Mouse (Mus musculus): ENCODE measurements around the gene Dync1i2.

Gene Dync1i2

DNA sequence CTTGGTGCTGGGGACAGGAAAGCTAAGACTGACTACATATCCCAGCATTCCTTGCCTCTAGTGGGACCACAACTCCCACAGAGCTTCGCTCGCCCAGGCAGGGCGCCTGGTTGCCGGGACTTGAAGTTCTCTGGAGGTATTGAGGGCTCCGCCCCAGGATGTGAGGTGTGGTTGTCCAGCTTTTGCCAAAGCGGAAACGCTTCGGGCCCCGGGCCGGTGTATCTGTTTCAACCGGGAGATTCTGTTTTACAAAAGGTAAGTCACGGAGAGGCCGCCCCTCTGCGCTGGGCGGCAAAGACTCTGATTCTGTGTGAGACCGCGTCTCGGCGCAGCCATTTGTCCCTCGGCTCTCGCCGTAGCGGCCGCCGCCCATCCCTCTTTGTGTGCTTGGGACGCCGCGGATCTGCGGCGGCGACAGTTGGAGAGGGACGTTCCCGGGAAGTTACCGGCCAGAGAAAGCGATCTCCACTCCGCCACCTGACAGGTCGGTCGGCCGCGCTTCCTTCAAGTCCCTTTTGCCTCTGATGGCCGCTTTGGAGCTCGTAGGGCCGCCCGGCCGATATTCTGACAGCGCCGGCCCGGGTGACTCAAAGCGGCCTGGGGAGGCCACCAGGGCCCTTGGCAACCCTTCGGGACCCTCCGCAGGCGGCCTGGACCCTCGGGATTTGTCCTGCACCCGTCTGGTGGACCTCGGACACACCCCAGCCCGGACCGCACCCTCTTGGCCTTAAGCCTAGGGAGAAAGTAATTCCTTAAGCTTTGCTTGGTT, at the start of gene Dync1i2:
Dync1i2 (plus strand) TSS at position 116 of the 769 bp plus-strand sequence.
- DNase-seq: peak; percentile 94

DNA sequence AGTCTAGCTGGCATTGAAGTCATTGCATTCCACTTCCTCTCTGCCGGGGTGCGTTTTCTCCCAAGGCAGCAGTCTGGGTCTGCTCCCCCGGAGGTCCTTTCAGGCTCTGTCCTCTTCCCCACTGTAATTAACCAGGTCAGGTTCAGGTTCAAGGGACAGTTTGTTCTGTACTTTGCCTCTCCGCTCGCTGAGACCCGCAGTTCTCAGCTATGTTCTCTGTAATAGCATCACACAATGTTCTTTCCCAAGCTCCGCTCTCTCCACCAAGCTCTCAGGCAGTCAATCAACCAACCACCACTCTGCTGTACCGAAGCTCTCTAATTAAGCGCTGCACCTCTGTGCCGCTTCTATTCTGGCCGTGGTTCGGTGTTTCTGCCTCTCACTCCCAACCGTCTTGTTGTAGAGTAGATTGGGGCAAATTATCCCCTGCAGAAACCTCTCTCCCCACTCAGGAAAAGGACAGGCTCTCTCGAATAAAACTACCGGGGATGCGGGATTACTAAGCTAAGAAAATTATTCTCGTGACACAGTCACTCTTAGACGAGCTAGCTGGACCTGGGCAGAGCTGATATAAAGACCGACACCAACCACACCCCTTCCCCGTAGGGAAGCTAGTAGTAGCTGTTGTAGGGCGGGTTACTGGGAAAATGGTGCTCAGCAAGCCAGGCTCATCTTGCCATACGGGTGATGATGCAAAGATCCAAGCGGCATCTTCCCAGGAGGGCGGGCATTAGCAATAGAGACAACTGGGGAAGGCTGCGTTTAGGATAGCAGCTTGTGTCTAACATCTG, 48.5 kb upstream of the Dync1i2 start:
- DNase-seq: peak; percentile 57

DNA sequence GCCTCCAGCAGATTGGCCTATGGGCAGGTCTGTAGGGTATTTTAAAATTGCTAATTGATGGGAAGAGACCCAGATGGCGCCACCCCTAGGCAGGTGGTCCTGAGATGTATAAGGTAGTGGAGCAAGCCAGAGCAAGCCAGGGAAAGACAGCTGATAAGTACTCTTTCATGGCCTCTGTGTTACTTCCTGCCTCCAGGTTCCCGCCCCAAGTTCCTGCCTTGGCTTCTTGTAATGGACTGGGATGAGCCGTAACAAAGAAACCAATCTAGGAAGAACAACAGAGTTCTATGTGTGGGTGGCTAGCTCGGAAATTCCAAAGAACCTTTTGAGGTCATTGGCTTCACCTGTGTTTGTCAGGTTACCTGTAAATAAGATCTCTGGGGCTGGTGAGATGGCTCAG, 44.3 kb upstream of the Dync1i2 start:
- no peak for DNase-seq

DNA sequence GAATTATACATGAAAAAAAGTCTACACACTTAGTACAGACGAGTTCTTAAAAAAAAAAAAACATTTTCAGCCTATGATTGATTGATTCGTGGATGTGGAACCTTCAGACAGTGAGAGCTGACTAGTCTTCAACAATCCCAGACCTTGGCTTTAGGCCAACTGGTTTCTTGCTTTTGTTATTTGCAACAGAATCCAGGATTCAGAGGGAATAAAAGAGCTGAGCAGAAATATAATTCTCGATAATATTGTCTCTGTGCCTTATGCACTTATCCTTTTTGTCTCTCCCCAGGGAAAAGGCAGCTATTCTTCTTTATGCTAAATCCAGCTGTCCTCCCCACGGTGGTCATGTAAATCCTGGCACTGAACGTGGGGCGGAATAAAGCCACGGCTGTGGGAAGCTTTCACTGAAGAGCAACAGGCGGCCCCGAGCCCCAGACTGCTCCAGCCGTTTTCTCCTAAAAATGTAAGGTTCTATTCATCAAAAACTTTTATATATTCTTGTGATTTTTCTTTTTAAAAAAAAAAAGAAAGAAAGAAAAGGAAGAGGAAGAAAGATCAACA, 43.0 kb upstream of the Dync1i2 start:
- DNase-seq: no peak

DNA sequence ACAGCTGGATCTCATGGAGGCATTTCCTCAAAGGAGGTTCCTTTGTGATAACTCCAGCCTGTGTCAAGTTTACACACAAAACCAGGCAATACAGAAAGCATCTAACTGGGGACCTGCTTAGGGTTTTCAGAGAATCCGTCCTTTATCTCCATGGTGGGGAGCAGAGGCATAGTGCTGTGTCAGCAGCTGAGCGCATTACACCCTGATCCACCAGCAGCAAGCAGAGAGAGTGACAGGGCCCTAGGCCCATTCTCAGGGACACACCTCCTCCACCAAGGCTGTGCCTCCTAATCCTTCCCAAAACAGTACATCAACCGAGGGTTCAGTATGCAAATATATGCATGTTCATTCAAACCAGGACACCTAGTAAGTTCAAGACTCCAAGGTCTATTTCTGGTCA, 38.5 kb upstream of the Dync1i2 start:
- no peak for DNase-seq

DNA sequence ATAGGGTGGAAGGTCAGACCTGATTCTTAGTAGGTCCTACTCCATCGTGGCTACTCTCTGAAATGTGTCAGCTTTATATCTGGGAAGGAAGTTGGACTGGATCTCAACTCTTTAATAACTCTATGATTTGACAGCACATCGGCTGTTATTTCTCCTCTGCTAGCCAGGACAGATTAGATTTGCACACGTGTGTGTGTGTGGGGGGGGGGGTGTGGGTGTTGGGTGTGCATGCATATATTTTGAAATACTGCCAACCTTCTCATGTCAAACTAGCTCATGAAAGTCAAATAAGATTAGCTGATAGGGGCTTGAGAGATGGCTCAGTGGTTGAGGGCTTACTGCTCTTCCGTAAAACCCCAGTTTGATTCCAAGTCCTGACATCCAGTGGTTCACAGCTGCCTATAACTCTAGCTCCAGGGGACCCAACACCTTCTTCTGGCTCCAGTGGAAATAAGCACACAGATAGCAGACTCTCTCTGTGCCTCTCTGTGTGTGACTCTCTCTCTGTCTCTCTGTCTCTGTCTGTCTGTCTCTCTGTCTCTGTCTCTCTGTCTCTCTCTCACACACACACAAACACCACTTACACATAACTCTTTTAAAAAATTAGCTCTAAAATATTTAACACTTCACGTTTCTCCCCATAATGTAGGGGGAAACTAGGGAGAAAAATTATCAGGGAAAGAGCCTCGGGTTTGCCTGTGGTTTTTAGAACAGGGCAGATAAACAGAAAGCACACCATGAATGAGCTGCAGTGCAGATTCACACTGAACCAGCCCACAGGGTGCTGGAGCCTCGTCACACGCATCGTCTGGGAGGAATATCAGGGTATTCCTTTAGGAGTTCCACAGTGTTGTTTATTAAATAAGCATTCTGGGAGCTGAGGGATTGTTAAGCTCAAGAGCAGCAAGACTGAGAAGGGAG, 34.9 kb upstream of the Dync1i2 start:
- DNase-seq: no peak

DNA sequence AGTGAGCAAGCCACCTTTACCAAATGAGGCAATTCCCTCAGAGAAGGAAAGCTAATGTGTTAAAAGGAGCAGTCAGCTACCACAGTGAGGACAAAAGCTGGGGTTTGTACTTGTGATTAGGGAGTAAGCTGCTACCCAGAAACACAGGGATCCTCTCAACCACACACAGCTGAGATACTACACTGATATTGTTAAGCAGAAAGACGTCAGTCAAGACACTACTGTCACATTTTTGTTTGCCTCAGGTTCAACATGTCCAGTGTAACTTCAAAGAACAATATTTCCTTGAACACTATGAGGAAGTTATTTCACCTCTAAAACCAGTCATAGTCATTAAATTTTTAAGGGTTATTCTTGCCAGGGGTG, 34.3 kb upstream of the Dync1i2 start:
- no peak for DNase-seq

DNA sequence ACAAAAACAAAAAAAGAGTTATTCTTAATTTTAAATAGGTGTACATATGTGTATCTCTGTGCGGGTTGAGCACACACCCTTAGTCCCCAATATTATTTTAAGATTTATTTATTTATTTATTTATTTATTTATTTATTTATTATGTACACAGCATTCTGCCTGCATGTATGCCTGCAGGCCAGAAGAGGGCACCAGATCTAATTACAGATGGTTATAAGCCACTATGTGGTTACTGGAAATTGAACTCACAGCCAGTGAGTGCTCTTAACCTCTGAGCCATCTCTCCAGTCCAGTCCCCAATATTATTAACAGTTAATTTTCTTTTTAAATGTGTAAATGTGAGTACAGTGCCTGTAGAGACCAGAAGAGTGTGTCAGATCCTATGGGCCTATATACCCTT, 33.7 kb upstream of the Dync1i2 start:
- DNase-seq: no peak

DNA sequence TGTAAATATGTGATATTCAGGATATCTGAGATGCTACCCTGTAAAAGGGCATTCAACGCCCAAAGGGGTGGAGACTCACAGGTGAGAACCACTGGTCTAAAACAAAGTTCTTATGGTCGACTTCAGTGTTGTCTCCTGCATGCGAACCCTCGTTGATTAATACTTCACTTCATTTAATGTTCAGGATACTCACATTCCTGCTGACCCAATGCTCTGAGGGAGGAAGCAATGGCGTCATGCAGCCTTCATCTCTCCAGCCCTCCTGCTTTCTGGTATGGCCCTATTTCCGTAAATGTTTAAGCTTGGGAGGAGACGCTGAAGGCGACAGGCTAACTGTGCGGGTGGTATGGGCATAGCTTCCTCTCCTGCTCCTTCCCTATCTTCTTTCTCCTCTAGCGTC, 31.8 kb upstream of the Dync1i2 start:
- DNase-seq: no peak

DNA sequence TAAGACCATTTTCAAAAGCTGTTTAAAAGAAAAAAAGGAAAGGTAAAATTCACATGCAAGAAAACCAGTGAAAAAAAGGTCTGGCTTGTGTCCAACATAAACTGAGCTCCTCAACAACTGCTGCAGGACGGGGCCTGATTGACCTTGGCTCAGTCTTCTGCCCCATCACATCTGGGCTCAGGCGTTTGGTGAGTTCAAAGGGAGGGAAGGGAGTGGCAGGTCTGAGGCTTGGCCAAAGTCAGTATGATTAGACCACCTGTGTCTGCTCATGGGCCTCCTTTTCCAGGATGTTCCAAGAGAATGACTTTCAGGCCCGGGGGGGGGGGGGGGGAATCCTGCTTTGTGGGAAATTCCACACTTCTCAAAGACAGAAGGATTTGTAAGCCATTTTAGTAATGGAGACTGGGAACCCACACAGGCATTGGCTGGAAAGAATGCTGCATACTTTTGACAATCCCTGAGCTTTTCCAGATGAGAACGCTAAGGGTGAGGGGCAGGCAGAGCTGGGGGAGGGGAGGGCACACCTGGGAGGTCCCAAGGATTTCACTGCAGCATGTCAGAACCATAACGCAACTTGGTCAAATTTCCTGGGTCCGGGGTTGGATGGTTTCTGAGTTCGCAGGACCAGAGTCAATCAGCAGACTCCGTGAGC, 30.8 kb upstream of the Dync1i2 start:
- no peak for DNase-seq

DNA sequence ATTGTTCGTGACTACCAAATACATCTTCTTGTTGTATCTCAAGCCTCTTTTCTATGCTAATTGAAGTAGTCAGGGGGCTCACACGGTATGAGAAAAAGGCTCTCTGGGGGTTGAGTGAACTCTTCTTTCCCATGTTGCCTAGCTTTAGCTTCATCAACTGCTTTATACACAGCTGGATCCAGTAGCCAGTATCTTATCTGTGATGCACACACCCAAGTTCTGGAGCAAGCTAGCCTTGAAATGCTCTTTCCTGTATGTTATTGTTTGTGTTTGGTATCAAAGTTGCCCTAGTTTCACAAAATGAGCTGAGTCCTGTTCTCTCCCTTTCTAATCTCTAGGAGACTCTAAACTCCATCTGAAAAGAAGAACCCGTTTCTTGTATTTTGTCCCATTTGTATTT, 23.6 kb upstream of the Dync1i2 start:
- DNase-seq: no peak

DNA sequence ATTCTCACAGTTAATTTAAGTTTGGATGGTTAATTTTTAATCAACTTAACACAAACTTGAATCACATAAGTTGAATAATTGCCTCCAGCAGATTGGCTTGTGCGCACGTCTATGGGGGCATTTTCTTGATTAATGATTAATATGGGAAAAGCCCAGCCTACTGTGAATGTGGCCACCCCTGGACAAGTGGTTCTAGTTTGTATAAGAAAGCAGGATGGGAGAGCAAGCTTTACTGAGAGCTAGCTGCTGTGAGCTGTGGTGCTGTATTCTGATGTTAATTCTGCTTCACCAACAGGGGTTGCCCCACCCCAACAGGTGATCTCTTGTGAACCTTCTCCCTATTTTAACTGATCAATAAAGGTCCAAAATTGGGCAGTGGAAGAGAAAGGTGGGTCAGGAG, 22.6 kb upstream of the Dync1i2 start:
- peak; percentile 55 for DNase-seq

DNA sequence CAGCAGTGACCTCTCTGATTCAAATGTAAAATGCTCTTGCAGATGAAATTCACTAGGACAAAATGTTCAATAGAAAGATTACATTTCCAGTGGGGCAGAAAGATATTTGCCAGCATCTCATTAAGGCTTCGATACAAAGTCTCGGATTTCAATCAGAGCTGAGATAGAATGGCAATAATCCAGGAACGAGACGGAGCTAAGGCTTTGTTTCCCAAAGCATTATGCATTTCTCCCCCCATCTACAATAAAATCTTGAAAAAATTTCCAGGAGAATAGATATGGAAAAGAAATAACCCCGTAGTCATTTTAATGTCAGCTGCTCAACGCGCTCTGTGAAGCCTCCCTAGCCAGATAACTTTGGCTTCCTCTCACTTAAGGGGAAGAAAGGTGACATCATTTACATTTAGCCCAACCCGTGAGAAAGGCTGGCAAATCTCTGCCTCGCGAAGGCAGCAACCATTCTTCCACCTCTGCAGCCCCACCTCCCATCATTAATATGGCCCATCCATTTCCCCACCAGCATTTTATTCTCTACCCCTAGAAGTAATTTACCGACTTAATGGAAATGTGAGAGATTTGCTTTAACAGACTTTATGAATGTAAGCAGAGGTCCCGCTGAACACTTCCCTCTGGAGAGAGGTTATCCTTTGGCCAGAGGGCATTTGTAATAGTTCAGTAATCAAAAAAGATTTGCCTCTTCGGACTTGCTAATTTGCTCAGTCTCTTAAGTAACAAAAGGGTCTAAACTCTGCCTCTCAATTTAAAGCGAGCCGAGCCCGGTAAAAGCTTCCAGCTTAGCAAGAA, 19.9 kb upstream of the Dync1i2 start:
- DNase-seq: no peak

DNA sequence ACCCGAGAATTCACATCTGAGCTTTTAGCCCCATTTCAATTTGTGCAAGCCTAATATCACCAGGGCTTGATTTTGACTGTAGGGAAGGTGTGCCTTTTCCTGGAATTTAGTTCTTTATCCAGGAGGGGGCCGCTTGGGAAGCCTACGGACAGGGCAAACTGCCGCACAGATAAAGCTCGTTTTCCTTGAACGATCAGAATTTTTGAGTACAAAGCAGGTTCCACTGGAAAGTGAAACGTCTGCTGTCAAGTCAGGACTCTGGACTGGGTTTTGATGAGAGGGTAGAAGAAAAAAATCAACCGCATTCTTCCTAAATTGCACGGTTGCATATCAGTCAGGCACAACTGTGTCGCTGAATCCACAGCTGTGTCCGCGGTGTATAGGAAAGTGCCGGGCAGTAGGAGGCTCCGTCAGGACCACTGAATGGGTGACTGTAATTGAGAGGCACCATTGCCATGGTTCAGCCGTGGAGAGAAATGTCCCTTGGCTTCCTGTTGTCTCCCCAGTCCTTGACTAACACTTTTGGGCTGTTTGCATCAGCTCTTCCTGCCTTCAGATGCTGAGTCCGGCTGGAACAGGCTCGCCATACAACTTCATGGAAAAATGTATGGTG, 19.2 kb upstream of the Dync1i2 start:
- DNase-seq: peak; percentile 18

DNA sequence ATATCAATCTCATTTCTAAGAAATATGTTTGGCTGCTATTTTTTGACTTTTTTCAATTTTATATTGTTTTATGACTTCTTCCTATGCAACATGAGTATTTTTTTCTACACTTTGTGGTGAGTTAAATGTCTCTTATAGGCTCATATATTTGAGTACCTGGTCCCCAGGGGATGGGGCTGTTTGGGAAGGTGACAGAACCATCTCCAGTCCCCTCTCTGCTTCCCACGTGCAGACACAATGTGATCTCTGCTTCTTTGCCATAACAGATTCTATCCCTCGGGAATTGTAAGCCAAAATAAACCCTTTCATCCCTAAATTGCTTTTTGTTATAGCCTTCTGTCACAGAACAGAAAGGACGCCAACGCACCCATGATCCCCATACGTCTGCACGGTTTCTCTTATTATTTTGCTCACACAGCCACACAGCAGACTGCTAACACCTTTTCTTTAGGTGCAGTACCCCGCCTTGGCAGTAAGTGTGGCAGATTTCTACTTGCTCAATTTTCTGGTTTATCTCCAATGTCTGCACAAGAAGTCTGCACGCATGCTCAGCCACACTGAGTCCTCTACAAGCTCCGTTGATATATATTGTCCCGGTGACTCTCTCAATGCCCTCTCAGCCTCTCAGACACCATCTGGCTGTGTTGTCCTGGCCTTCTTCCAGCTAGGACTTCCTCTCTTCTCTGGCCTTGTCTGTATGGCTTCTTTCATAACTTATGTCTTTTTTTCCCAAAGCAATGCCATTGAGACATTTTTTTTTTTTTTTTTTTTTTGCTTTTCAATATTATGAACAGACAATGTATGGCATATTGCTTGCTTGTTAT, 17.2 kb upstream of the Dync1i2 start:
- no peak for DNase-seq

DNA sequence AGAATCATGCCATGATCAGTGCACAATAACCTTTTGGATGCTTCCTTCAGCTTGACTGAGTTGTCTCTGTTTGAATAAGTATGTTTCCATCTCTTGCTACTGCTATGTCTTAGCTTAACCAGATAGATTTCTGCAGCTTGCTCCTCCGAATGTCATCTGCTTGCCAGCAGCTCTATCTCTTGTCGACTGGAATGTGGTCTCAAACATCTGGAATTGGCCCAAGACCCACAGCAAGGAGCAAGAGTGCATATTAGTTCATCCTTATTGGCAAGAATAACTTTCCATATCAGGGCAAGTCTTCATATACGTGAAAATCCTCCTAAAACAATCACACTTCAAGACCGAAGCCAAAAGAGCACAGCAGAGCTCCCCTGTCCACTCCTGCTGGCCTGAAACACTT, 14.6 kb upstream of the Dync1i2 start:
- no peak for DNase-seq

DNA sequence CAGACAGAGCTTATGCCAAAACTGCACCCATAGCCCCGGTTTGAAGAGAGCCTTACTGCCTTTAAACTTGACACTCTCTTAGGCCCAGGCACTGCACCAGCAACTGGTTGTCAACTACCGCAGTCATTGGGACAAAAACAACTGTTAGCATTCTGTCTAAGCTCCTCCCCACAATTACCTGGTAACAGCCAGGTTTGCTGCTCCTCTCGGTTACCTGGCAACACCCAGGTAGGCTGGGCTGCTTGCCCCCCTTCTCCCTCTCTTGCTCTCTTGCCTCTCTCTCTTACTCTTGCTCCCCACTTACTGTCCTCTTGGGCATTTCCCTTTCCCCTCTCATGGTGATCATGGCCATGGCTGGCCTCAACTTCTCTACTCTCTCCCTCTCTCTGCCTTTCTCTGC, 12.6 kb upstream of the Dync1i2 start:
- DNase-seq: peak; percentile 37

DNA sequence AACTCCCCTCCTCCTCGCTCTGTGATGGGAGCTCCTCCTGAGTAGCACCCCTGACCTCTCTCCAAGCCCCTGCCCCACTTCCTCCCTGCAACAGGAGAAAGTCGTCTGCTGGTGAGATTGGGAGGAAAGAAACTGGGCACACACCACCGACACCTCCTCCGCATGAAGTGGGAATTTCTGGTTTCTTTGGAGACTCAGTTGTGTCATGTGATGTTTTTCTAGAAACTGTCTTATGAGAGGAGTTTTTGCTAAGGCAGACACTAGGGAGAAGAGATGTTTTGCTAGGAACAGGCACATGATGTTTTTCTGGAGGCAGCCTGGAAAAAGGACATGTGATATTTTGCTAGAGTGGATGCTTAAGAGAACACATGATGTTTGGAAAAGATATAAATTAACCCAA, 11.0 kb upstream of the Dync1i2 start:
- no peak for DNase-seq

DNA sequence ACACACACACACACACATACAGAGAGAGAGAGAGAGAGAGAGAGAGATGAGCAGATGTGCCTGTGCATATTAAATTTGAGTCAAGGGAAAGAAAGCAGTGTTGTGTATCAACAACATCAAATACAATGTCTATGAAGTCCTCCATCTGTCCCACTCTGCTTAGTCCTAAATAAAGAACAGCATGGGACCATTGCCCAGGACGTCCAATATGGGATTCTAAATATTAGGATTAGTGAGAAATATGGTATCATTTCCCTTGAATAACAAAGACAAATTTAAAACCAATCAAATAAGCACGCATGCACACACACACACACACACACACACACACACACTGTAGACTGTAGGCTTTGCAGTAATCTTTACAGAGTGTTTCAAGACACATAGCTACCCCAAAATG, 9.6 kb upstream of the Dync1i2 start:
- no peak for DNase-seq

DNA sequence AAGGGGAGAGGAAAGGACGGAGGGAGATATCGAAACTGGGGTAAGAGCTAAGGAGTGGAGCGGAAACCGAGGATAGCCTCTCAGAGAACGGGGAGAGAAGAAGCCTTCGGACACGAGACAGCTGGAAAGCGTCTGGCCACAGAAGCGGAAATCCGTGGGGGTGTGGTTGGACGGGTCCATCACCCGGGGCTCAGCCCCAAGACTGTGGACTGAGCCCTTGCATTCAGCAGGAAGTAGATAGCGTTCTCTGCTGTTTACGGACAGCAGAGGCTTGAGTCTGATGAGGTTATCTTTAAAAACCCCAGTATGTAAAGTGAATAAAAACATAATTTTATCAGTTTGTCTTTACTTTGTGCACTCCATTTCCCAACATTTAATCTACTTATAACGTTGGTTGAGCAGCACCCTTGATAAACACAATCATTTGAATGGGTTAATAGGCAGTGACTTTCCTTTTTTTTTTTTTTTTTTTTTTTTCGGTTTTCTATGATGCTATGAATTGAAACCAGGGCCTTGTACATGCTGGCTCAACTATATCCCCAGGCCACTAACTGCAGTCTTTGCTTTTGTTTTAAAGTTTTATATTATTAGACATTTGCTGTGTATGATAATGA, 7.6 kb upstream of the Dync1i2 start:
- no peak for DNase-seq
